ENCODE assay signal across 20 mouse cellular contexts in the genomic region with DNA sequence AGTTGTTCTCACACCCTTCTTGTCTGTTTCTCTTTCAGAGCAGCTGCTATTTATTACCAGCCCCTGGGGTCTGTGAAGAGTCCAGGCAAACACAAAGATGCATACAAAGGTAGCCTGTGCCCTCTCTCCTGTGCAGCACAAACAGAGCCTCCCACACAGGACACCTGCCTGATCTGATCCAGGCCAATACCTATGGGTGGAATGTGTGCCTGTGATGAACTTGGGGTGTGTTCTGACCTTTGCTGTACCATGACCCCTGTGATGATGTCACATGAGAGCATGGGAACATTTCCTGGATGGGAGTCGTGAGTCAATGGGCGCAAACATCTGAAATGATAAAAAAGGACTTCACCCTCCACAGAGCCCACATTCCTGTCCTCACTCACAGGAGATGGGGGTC. TPM values are rescaled to one million over a fixed set of nuclear protein-coding genes. Genes with fewer than 3 reads are reported as not detected.
DNase-seq lines count a peak whose midpoint lies in the region; ATAC-seq lines count a peak whose summit lies in the region.
"Had no signal": no experiment of that assay in that cellular context is flagged by ENCODE, and none has a peak within 500 bp of the region (broad histone marks: within the 10 kb centered on the region; RNA-seq: fewer than 3 reads in every experiment).

No protein-coding gene starts in this region.

- no peaks in the 10 kb centered on the region for H3K27me3 ChIP-seq in kidney, embryonic 16.5 days (ENCODE audit: insufficient read depth, low read length)
- no peaks in the 10 kb centered on the region for H3K27me3 ChIP-seq in intestine, embryonic 16.5 days (replicated peaks; ENCODE audit: control insufficient read depth, insufficient read depth, low read length)
- H3K27me3 ChIP-seq in liver, embryonic 15.5 days, result no peaks in the 10 kb centered on the region
- no peaks in the 10 kb centered on the region for H3K27me3 ChIP-seq in stomach, embryonic 16.5 days (ENCODE audit: control insufficient read depth, insufficient read depth, low read length)
- H3K27me3 ChIP-seq: embryonic facial prominence, embryonic 12.5 days; forebrain, embryonic 15.5 days; hindbrain, embryonic 13.5 days had no signal

- H3K36me3 ChIP-seq in kidney, embryonic 16.5 days (ENCODE audit: insufficient read depth, low read length), result no peaks in the 10 kb centered on the region
- no peaks in the 10 kb centered on the region for H3K36me3 ChIP-seq in intestine, embryonic 16.5 days (ENCODE audit: control insufficient read depth, insufficient read depth, low read length)
- no peaks in the 10 kb centered on the region for H3K36me3 ChIP-seq in liver, embryonic 15.5 days (replicated peaks)
- H3K36me3 ChIP-seq in stomach, embryonic 16.5 days (ENCODE audit: control insufficient read depth, insufficient read depth, low read length), result no peaks in the 10 kb centered on the region
- H3K36me3 ChIP-seq: embryonic facial prominence, embryonic 12.5 days; forebrain, embryonic 15.5 days; hindbrain, embryonic 13.5 days had no signal

- no peak for DNase-seq in kidney, adult 11 months
- no peak for DNase-seq in cerebellum, postnatal 14 days
- DNase-seq in heart, postnatal 14 days, result no peak
- DNase-seq in right cerebral cortex, postnatal 10 days (ENCODE audit: low spot score in 2 of 2), result no peak
- DNase-seq: adrenal gland, postnatal 10 days; cerebellum, adult 11 months; cerebellum, adult 8-10 months; cerebellum, postnatal 25 days; gastrocnemius, postnatal 14 days; heart, adult 2 months; heart, postnatal 4 days had no signal

- 63% methylated on average over 2 of the region's 2 CpGs for WGBS in kidney, embryonic 16.5 days
- 51% methylated on average over 2 of the region's 2 CpGs for WGBS in intestine, embryonic 16.5 days
- 50% methylated on average over 2 of the region's 2 CpGs for WGBS in liver, embryonic 15.5 days (ENCODE audit: insufficient replicate concordance)
- 63% methylated on average over 2 of the region's 2 CpGs for WGBS in stomach, embryonic 16.5 days

- intact Hi-C loops in heart, postnatal 14 days (cut with DNase I), result no loop called here

- no peak overlapping the region for H3K4me3 ChIP-seq in kidney, embryonic 16.5 days (ENCODE audit: low read length)
- H3K4me3 ChIP-seq in intestine, embryonic 16.5 days (ENCODE audit: low read length), result no peak overlapping the region
- H3K4me3 ChIP-seq in liver, embryonic 15.5 days (replicated peaks), result no peak overlapping the region
- H3K4me3 ChIP-seq in stomach, embryonic 16.5 days (replicated peaks; ENCODE audit: low read length), result no peak overlapping the region
- H3K4me3 ChIP-seq: embryonic facial prominence, embryonic 12.5 days; forebrain, embryonic 15.5 days; heart, adult 2 months; hindbrain, embryonic 13.5 days had no signal

- H3K9ac ChIP-seq in kidney, embryonic 16.5 days (replicated peaks; ENCODE audit: low read length), result no peak overlapping the region
- no peak overlapping the region for H3K9ac ChIP-seq in intestine, embryonic 16.5 days (ENCODE audit: low read depth, low read length)
- no peak overlapping the region for H3K9ac ChIP-seq in liver, embryonic 15.5 days
- H3K9ac ChIP-seq in stomach, embryonic 16.5 days (ENCODE audit: low read length), result no peak overlapping the region
- H3K9ac ChIP-seq: embryonic facial prominence, embryonic 12.5 days; forebrain, embryonic 15.5 days; hindbrain, embryonic 13.5 days had no signal

- no peak overlapping the region for H3K4me2 ChIP-seq in kidney, embryonic 16.5 days (replicated peaks; ENCODE audit: low read depth, low read length)
- no peak overlapping the region for H3K4me2 ChIP-seq in intestine, embryonic 16.5 days (ENCODE audit: low read depth, low read length)
- no peak overlapping the region for H3K4me2 ChIP-seq in liver, embryonic 15.5 days
- no peak overlapping the region for H3K4me2 ChIP-seq in stomach, embryonic 16.5 days (ENCODE audit: low read depth, low read length)
- H3K4me2 ChIP-seq: embryonic facial prominence, embryonic 12.5 days; forebrain, embryonic 15.5 days; heart, embryonic 11.5 days; hindbrain, embryonic 13.5 days had no signal

- H3K9me3 ChIP-seq in kidney, embryonic 16.5 days (ENCODE audit: low read length), result no peaks in the 10 kb centered on the region
- no peaks in the 10 kb centered on the region for H3K9me3 ChIP-seq in intestine, embryonic 16.5 days (ENCODE audit: control insufficient read depth, low read length)
- H3K9me3 ChIP-seq in liver, embryonic 15.5 days (replicated peaks), result no peaks in the 10 kb centered on the region
- no peaks in the 10 kb centered on the region for H3K9me3 ChIP-seq in stomach, embryonic 16.5 days (replicated peaks; ENCODE audit: control insufficient read depth, low read length)
- H3K9me3 ChIP-seq: embryonic facial prominence, embryonic 12.5 days; forebrain, embryonic 15.5 days had no signal

- ATAC-seq in kidney, embryonic 16.5 days (ENCODE audit: low FRiP score, low TSS enrichment), result 0 out of 2 replicates have a peak, but pooled peaks have one; percentile 46
- ATAC-seq in intestine, embryonic 16.5 days, result peak; percentile 80
- peak; percentile 58 for ATAC-seq in liver, embryonic 15.5 days (ENCODE audit: insufficient read depth)
- ATAC-seq in stomach, embryonic 16.5 days (ENCODE audit: insufficient read depth, low FRiP score), result peak; percentile 50; the same call in 1 of the 2 replicates
- ATAC-seq: forebrain, embryonic 15.5 days had no signal

- peaks cover 4% of the 10 kb centered on the region; the same call in 1 of the 2 replicates for H3K4me1 ChIP-seq in kidney, embryonic 16.5 days (ENCODE audit: insufficient read depth, low read length)
- peaks cover 8% of the 10 kb centered on the region; the same call in 1 of the 2 replicates for H3K4me1 ChIP-seq in intestine, embryonic 16.5 days (ENCODE audit: control insufficient read depth, insufficient read depth, low read length)
- peaks cover 5% of the 10 kb centered on the region for H3K4me1 ChIP-seq in liver, embryonic 15.5 days (replicated peaks)
- no peaks in the 10 kb centered on the region for H3K4me1 ChIP-seq in stomach, embryonic 16.5 days (ENCODE audit: control insufficient read depth, insufficient read depth, low read length)
- H3K4me1 ChIP-seq: forebrain, embryonic 15.5 days; hindbrain, embryonic 13.5 days had no signal

- no peak overlapping the region for H3K27ac ChIP-seq in kidney, embryonic 16.5 days (ENCODE audit: low read length)
- peak overlapping the region; percentile 52 for H3K27ac ChIP-seq in intestine, embryonic 16.5 days (ENCODE audit: low read length)
- H3K27ac ChIP-seq in liver, embryonic 15.5 days (replicated peaks), result no peak overlapping the region
- no peak overlapping the region for H3K27ac ChIP-seq in stomach, embryonic 16.5 days (ENCODE audit: low read length)
- H3K27ac ChIP-seq: embryonic facial prominence, embryonic 12.5 days; forebrain, embryonic 15.5 days; heart, adult 2 months; hindbrain, embryonic 13.5 days had no signal

RNA-seq across cellular contexts. Expression of gene Stk25, which starts 3.7 kb away (rescaled TPM):
- 205 and 210 TPM in 2 replicates for polyA plus RNA-seq in kidney, embryonic 16.5 days (2015; fragmentation: Nextera tagmentation; extraction: Ambion mirVana)
- 164 and 171 TPM in 2 replicates for polyA plus RNA-seq in intestine, embryonic 16.5 days (2015; fragmentation: Nextera tagmentation; extraction: Ambion mirVana)
- 44.7 and 51.2 TPM in 2 replicates for polyA plus RNA-seq in liver, embryonic 15.5 days (2015; fragmentation: Nextera tagmentation; extraction: Ambion mirVana)
- polyA plus RNA-seq in stomach, embryonic 16.5 days (2015; fragmentation: Nextera tagmentation; extraction: Ambion mirVana), result 135 and 142 TPM in 2 replicates
- 100 to 1,000 TPM in 1 of 2 experiments, 10 to 100 TPM in 1; 98.9 to 106 TPM for total RNA-seq in heart, postnatal 14 days (2021)

RNA-seq across cellular contexts. Expression of gene Bok, which starts 30.7 kb away (rescaled TPM):
- polyA plus RNA-seq in kidney, embryonic 16.5 days (2015; fragmentation: Nextera tagmentation; extraction: Ambion mirVana), result 98.3 and 108 TPM in 2 replicates
- 44.7 and 53.0 TPM in 2 replicates for polyA plus RNA-seq in intestine, embryonic 16.5 days (2015; fragmentation: Nextera tagmentation; extraction: Ambion mirVana)
- polyA plus RNA-seq in liver, embryonic 15.5 days (2015; fragmentation: Nextera tagmentation; extraction: Ambion mirVana), result 3.7 and 4.9 TPM in 2 replicates
- polyA plus RNA-seq in stomach, embryonic 16.5 days (2015; fragmentation: Nextera tagmentation; extraction: Ambion mirVana), result 64.5 and 66.8 TPM in 2 replicates
- 1 to 10 TPM; 4.5 to 5.5 TPM for total RNA-seq in heart, postnatal 14 days (2021)
- total RNA-seq: MEL had no signal
